Mouse (Mus musculus): ENCODE measurements around the gene Tmem106c. TPM values are rescaled to one million over a fixed set of nuclear protein-coding genes. Genes with fewer than 3 reads are reported as not detected.

The Tmem106c gene
- polyA plus RNA-seq, 1 experiment from 2014 or later: 34.7 TPM

DNA sequence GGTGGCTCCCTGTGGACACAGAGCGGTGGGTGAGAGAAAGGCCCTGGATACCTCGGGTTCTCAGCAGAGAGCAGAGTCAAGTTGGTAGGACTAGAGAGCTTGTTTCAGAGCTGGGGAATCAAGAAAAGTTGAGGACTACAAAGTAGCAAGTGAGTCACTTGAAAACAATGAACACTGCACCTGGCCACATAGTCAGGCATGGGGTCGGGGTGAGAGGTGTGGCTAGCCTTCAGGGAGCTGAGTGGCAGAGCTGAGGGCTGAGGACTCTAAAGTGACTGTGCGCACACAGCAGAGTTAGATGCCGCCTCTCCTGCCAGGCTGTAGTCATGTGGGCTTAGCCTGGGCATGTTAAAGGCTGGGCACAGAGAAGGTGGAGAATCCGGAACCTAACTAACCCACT lies 17.6 kb downstream of the Tmem106c start:
- DNase-seq (ENCODE audit: low spot score) (no peak), ATAC-seq (ENCODE audit: insufficient number of reproducible peaks, low FRiP score, low TSS enrichment, low read depth) (no peak)
- WGBS: 89% methylated on average over 6 of the region's 6 CpGs
- Histone ChIP-seq H3K27ac (replicated peaks; ENCODE audit: low read depth, low read length) (no peak overlapping the region), H3K9ac (ENCODE audit: low read length) (no peak overlapping the region), H3K4me2 (ENCODE audit: low read depth, severe bottlenecking) (no peak overlapping the region), H3K9me3 (ENCODE audit: control insufficient read depth, low read length) (no peaks in the 10 kb centered on the region), H3K4me3 (ENCODE audit: low read depth, low read length) (no peak overlapping the region), H3K27me3 (ENCODE audit: control insufficient read depth, insufficient read depth, low read length) (no peaks in the 10 kb centered on the region), H3K36me3 (ENCODE audit: control insufficient read depth, insufficient read depth, low read length) (peaks cover 57% of the 10 kb centered on the region), H3K4me1 (ENCODE audit: control insufficient read depth, insufficient read depth, low read length) (no peaks in the 10 kb centered on the region)

DNA sequence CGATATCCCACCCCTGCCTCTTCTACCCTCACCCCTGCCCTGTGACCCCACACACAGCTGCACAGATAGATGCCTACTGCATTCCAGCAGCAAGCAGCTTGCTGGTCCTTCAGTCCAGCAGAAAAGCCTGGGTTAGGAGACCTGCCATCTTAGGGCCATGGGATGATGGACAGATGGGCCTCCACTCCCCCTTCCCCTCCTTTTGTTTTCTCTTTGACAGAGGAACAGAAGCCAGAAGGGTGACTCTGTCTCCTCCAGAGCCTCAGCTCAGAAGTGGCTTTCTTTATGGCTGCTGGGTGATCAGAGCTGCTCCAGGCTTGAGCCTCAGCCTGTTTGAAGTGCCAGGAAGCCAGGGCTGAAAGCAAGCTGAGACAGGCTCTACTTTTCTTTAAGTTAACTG lies 25.5 kb downstream of the Tmem106c start:
- H3K27ac ChIP-seq (replicated peaks; ENCODE audit: low read depth, low read length): peak overlapping the region; percentile 86
- no peaks in the 10 kb centered on the region for H3K27me3 ChIP-seq (ENCODE audit: control insufficient read depth, insufficient read depth, low read length)
- 21% methylated on average over 1 of the region's 1 CpGs for WGBS
- no peak for ATAC-seq (ENCODE audit: insufficient number of reproducible peaks, low FRiP score, low TSS enrichment, low read depth)
- no peaks in the 10 kb centered on the region for H3K9me3 ChIP-seq (ENCODE audit: control insufficient read depth, low read length)
- peak overlapping the region; percentile 5; the same call in 1 of the 2 replicates for H3K4me2 ChIP-seq (ENCODE audit: low read depth, severe bottlenecking)
- peaks cover 15% of the 10 kb centered on the region for H3K36me3 ChIP-seq (ENCODE audit: control insufficient read depth, insufficient read depth, low read length)
- peaks cover 42% of the 10 kb centered on the region for H3K4me1 ChIP-seq (ENCODE audit: control insufficient read depth, insufficient read depth, low read length)
- no peak overlapping the region for H3K9ac ChIP-seq (ENCODE audit: low read length)
- H3K4me3 ChIP-seq (ENCODE audit: low read depth, low read length): no peak overlapping the region
- peak; percentile 43 for DNase-seq (ENCODE audit: low spot score)

DNA sequence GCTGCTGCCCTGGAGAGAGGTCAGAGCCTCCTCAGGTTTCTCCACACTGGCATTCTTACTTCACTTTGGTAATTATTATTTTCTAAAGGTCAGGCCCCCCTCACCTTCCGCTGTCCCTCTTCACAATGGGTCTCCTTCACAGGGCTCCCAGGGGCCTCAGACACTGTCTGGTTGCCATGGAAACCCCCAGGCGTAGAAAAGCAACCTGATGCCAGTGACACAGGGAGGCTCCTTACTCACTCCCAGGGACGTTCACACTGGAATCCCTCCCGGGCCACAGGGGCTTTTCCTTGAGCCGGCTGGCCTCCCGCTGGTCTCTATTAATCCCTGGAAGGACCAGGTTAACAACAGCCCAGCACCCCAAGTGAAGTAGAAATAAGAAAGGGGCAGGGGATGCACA lies 26.1 kb downstream of the Tmem106c start:
- under 1% methylated on average over 6 of the region's 6 CpGs for WGBS
- peak; percentile 87 for DNase-seq (ENCODE audit: low spot score)
- ATAC-seq (ENCODE audit: insufficient number of reproducible peaks, low FRiP score, low TSS enrichment, low read depth): peak; percentile 72

DNA sequence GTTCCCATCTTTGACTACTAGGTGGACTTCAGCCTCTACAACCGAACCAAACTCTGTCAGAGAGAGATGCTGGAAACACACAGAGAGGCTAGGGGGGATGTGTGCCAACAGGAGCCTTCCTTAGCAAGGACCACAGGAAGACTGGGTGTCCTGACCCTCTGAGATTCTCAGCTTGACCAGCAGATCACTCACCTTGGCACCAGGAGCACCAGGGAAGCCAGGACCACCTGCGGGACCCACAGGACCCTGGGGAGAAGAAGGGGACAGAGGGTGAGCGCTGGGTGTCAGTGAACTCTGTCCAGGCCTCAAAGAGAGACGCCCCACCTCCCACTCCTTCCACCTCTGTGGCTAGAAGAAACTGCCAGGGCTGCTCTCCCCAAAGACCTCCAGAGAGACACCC lies 26.7 kb downstream of the Tmem106c start:
- H3K9ac ChIP-seq (ENCODE audit: low read length): peak overlapping the region; percentile 32; the same call in 1 of the 2 replicates
- ATAC-seq (ENCODE audit: insufficient number of reproducible peaks, low FRiP score, low TSS enrichment, low read depth) (no peak), DNase-seq (ENCODE audit: low spot score) (no peak)
- peaks cover 9% of the 10 kb centered on the region; the same call in 1 of the 2 replicates for H3K36me3 ChIP-seq (ENCODE audit: control insufficient read depth, insufficient read depth, low read length)
- H3K4me1 ChIP-seq (ENCODE audit: control insufficient read depth, insufficient read depth, low read length): peaks cover 42% of the 10 kb centered on the region
- H3K4me3 ChIP-seq (ENCODE audit: low read depth, low read length): no peak overlapping the region; the same call in 1 of the 2 replicates
- WGBS: 23% methylated on average over 4 of the region's 4 CpGs
- peak overlapping the region; percentile 42; the same call in 1 of the 2 replicates for H3K4me2 ChIP-seq (ENCODE audit: low read depth, severe bottlenecking)
- H3K9me3 ChIP-seq (ENCODE audit: control insufficient read depth, low read length): no peaks in the 10 kb centered on the region
- peak overlapping the region; percentile 86 for H3K27ac ChIP-seq (replicated peaks; ENCODE audit: low read depth, low read length)
- no peaks in the 10 kb centered on the region for H3K27me3 ChIP-seq (ENCODE audit: control insufficient read depth, insufficient read depth, low read length)

More for the DNA sequence above, 26.1 kb downstream of the Tmem106c start:
- peaks cover 42% of the 10 kb centered on the region for H3K4me1 ChIP-seq (ENCODE audit: control insufficient read depth, insufficient read depth, low read length)
- peak overlapping the region; percentile 42 for H3K4me2 ChIP-seq (ENCODE audit: low read depth, severe bottlenecking)
- H3K27me3 ChIP-seq (ENCODE audit: control insufficient read depth, insufficient read depth, low read length): no peaks in the 10 kb centered on the region
- H3K27ac ChIP-seq (replicated peaks; ENCODE audit: low read depth, low read length): peak overlapping the region; percentile 86
- peak overlapping the region; percentile 35; the same call in 1 of the 2 replicates for H3K9ac ChIP-seq (ENCODE audit: low read length)
- H3K4me3 ChIP-seq (ENCODE audit: low read depth, low read length): no peak overlapping the region; the same call in 1 of the 2 replicates
- no peaks in the 10 kb centered on the region for H3K9me3 ChIP-seq (ENCODE audit: control insufficient read depth, low read length)
- H3K36me3 ChIP-seq (ENCODE audit: control insufficient read depth, insufficient read depth, low read length): peaks cover 11% of the 10 kb centered on the region

DNA sequence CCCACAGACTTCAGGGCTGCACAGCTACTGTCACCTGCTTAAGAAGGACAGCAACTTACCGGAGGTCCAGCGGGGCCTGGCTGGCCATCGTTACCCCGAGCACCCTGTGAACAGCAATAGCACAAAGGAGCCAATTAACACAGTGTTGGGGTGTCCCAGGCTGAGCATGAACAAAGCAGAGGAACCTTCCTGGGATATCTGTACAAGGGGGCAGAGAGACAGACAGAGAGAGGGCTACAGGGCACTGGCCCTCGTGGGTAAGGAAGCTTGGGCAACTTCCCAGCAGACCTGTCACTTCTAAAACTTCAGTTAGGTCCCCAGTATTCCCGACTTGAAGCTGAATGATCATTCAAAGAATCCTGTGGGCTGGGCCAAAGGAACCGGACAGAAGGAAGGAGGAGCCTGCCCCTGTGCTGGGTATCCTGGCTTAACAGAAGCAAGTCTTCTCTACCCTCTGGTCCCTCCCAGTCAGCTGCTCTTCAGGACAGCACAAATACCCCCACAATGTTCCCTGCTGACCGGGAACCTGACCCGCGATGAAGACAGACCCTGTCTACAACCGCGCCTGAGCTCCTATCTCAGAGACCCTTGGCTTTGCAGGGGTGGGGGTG lies 27.4 kb downstream of the Tmem106c start:
- Histone ChIP-seq H3K9ac (ENCODE audit: low read length) (peak overlapping the region; percentile 32; the same call in 1 of the 2 replicates), H3K4me3 (ENCODE audit: low read depth, low read length) (no peak overlapping the region), H3K9me3 (ENCODE audit: control insufficient read depth, low read length) (no peaks in the 10 kb centered on the region), H3K4me2 (ENCODE audit: low read depth, severe bottlenecking) (peak overlapping the region; percentile 42; the same call in 1 of the 2 replicates), H3K27ac (replicated peaks; ENCODE audit: low read depth, low read length) (peak overlapping the region; percentile 86), H3K36me3 (ENCODE audit: control insufficient read depth, insufficient read depth, low read length) (peaks cover 7% of the 10 kb centered on the region; the same call in 1 of the 2 replicates), H3K4me1 (ENCODE audit: control insufficient read depth, insufficient read depth, low read length) (peaks cover 42% of the 10 kb centered on the region), H3K27me3 (ENCODE audit: control insufficient read depth, insufficient read depth, low read length) (no peaks in the 10 kb centered on the region)
- WGBS: 19% methylated on average over 12 of the region's 12 CpGs
- ATAC-seq (ENCODE audit: insufficient number of reproducible peaks, low FRiP score, low TSS enrichment, low read depth) (no peak), DNase-seq (ENCODE audit: low spot score) (no peak)

DNA sequence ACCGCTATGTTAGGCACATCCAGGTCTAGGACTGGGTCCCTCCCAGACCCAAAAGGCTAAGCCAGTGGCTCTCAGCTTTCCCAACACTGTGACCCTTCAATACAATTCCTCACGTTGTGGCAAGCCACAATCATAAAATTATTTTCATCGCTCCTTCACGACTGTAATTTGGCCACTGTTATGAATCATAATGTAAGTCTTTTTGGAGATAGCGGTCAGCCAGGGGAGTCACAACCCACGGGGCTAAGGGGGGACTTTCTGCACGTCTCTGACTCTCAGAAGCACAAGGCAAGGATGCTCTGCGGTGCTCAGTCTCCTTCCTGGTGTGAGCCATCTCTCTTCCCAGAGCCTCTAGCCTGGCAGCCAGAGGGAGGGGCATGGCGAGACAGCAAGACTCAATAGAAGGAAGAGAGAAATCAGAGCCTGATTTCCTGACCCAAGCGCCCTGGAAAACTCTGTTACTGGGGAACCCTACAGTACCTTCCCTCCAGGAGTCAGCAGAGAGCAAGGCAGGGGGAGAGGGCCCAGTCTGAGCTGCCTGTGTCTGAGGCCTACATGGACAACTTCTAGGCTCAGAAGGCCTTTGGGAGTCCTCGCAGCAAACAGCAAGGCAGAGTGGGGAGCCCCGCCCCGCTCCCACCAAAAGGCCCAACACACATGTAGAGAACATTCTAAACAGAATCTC lies 28.2 kb downstream of the Tmem106c start:
- H3K4me2 ChIP-seq (ENCODE audit: low read depth, severe bottlenecking): no peak overlapping the region; the same call in 1 of the 2 replicates
- peaks cover 7% of the 10 kb centered on the region; the same call in 1 of the 2 replicates for H3K36me3 ChIP-seq (ENCODE audit: control insufficient read depth, insufficient read depth, low read length)
- no peaks in the 10 kb centered on the region for H3K9me3 ChIP-seq (ENCODE audit: control insufficient read depth, low read length)
- H3K9ac ChIP-seq (ENCODE audit: low read length): peak overlapping the region; percentile 57
- DNase-seq (ENCODE audit: low spot score) (no peak), ATAC-seq (ENCODE audit: insufficient number of reproducible peaks, low FRiP score, low TSS enrichment, low read depth) (no peak)
- no peak overlapping the region for H3K4me3 ChIP-seq (ENCODE audit: low read depth, low read length)
- H3K27ac ChIP-seq (replicated peaks; ENCODE audit: low read depth, low read length): peak overlapping the region; percentile 86
- 44% methylated on average over 13 of the region's 13 CpGs for WGBS
- no peaks in the 10 kb centered on the region for H3K27me3 ChIP-seq (ENCODE audit: control insufficient read depth, insufficient read depth, low read length)
- peaks cover 42% of the 10 kb centered on the region for H3K4me1 ChIP-seq (ENCODE audit: control insufficient read depth, insufficient read depth, low read length)

DNA sequence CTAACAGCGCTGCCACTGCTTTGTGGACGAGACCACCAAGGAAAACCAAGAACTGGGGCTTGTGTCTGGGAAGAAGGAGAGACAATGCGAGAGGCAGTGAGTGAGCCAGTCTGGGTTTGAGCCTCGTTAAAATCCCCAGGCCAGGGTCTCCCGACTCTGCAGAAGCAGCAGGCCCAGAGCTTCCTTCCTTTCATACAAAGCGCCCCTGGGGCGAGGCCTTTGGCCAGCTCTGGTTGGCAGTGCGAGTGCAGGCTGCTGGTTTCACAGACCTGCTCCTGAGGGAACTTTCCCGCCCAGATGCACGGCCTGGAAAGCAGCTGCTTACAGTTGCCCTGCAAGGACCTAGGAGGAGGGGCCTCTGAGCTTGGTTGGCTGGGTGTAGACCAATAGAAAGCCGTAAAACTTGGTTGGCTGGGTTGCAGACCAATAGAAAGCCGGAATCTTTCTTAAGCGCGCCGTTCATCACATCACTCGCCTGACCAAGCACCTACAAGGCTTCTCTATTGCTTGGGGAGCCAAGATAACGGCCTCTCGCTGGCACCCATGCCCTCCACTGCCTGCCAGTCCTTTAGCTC lies 28.8 kb downstream of the Tmem106c start:
- Histone ChIP-seq H3K4me3 (ENCODE audit: low read depth, low read length) (no peak overlapping the region), H3K9ac (ENCODE audit: low read length) (peak overlapping the region; percentile 57), H3K4me1 (ENCODE audit: control insufficient read depth, insufficient read depth, low read length) (peaks cover 42% of the 10 kb centered on the region), H3K9me3 (ENCODE audit: control insufficient read depth, low read length) (no peaks in the 10 kb centered on the region), H3K27ac (replicated peaks; ENCODE audit: low read depth, low read length) (peak overlapping the region; percentile 86), H3K4me2 (ENCODE audit: low read depth, severe bottlenecking) (peak overlapping the region; percentile 27), H3K36me3 (ENCODE audit: control insufficient read depth, insufficient read depth, low read length) (peaks cover 5% of the 10 kb centered on the region; the same call in 1 of the 2 replicates), H3K27me3 (ENCODE audit: control insufficient read depth, insufficient read depth, low read length) (no peaks in the 10 kb centered on the region)
- DNase-seq (ENCODE audit: low spot score): peak; percentile 91
- WGBS: 5% methylated on average over 18 of the region's 18 CpGs
- peak; percentile 88 for ATAC-seq (ENCODE audit: insufficient number of reproducible peaks, low FRiP score, low TSS enrichment, low read depth)

DNA sequence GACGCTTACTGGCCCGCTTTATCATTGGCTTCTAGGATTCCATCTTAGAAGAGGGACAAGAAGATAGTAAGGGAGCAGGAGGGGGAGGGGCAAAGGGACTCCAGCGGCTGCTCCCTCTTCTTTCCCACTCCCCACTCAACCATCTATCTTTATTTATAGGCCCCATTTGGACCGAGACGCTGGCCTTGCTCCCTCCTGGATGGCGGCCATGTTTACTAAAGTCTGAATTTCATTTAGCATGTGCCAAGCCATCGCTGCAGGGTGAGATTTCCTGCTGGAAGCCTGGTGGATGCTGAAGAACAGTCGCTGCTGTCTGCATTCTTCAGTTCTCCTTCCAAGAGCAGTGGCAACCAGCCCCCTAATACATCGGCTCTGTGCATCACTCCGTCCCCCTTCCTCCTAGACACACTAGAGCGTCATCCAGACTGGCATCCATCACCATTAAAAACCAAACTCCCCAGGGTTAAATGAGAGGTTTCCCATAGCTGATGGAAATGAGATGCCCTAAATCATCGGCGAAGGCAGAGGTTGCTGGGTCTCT lies 32.8 kb downstream of the Tmem106c start:
- Histone ChIP-seq H3K36me3 (ENCODE audit: control insufficient read depth, insufficient read depth, low read length) (no peaks in the 10 kb centered on the region), H3K4me3 (ENCODE audit: low read depth, low read length) (no peak overlapping the region), H3K9ac (ENCODE audit: low read length) (no peak overlapping the region), H3K9me3 (ENCODE audit: control insufficient read depth, low read length) (no peaks in the 10 kb centered on the region), H3K4me2 (ENCODE audit: low read depth, severe bottlenecking) (no peak overlapping the region), H3K27ac (replicated peaks; ENCODE audit: low read depth, low read length) (no peak overlapping the region), H3K4me1 (ENCODE audit: control insufficient read depth, insufficient read depth, low read length) (peaks cover 39% of the 10 kb centered on the region), H3K27me3 (ENCODE audit: control insufficient read depth, insufficient read depth, low read length) (peaks cover 24% of the 10 kb centered on the region)
- ATAC-seq (ENCODE audit: insufficient number of reproducible peaks, low FRiP score, low TSS enrichment, low read depth) (no peak), DNase-seq (ENCODE audit: low spot score) (no peak)
- 74% methylated on average over 13 of the region's 13 CpGs for WGBS

Measured in limb, embryonic 11.5 days (tissue).